Mouse (Mus musculus): ENCODE measurements around the gene Samd4b.

- TF ChIP-seq CTCF (IDR thresholded peaks at IDR 0.05; ENCODE audit: low read depth), result no peak
- TF ChIP-seq EP300 (IDR thresholded peaks at IDR 0.05; ENCODE audit: low read depth), result no peak
These were observed 156.0 kb downstream of the Samd4b start for GRCm38 (mm10) chr7:28441776-28442485.
